Mouse (Mus musculus): ENCODE results near the gene Ifitm5. TPM values are rescaled to one million over a fixed set of nuclear protein-coding genes. Genes with fewer than 3 reads are reported as not detected.

Ifitm5 gene
- polyA plus RNA-seq (2021; fragmentation: Nextera tagmentation): not detected in 2 replicates
- long read RNA-seq, experiment 1: 0 reads
- long read RNA-seq, experiment 2: 0 reads

GRCm38 (mm10) chr7:140949824-140950530 lies at the start of gene Ifitm5:
Ifitm5 (minus strand) TSS chr7:140950291.

DNA sequence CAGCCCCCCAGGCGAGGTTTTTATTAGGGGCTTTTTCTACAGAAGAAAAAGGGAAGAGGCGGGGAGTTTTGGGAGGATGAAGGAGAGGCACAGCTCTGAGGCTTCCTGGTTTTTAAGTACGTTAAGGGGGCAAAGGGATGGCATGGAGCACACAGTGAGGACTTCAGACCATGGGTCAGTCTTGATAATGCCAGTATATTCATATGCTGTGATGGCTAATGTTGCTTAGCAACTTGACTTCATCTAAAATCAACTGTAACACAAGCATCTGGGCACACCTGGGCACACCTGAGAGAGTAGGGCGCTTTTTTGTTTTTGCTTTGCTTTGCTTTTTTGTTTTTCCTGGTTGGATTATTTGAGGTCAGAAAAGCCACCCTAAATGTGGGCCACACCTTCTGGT lies 16.8 kb upstream of the Ifitm5 start, which contains the start of gene Ifitm1:
Gene Ifitm1, plus strand, starts transcription at position 301 of the 400 bp plus-strand sequence.

GRCm38 (mm10) chr7:140955758-140956555 lies 5.9 kb upstream of the Ifitm5 start, which contains the start of the genes Gm45717 and Ifitm2:
Gm45717 (minus strand) TSS chr7:140955937.
Ifitm2 (minus strand) TSS chr7:140955987.

GRCm38 (mm10) chr7:140941222-140942051 lies 8.7 kb downstream of the Ifitm5 start, which contains the start of gene Pgghg:
Pgghg (plus strand) TSS chr7:140941391.

DNA sequence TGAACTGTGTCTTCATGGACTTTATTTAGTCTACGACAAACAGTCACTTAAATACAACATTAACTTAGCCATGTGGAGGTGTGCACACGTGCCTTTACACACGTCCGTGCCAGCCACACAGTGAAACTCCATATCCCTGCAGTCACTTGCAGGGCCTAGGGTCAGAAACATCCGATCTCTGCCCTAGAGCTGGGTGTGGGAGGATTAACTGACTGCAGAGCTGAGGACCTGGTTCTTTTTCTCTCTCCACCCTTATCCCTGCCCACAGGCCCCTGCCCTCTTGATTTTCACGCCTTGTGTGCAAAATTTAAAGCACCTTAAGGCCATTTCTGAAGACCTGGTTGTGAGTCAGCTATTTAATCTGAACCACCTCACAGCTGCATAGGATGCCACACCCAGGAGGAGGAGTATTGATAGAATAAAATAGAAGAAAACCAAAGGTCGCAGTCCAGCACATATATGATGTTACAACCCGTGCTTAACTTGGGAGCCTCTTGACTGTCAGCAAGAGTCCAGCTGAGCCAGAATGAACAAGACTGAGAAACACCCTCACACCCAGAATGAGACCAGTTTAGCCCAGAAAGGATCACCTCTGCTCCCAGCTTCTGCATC lies 29.6 kb downstream of the Ifitm5 start, which contains the start of gene Nlrp6:
Gene Nlrp6, plus strand, starts transcription at position 485 of the 612 bp plus-strand sequence.

DNA sequence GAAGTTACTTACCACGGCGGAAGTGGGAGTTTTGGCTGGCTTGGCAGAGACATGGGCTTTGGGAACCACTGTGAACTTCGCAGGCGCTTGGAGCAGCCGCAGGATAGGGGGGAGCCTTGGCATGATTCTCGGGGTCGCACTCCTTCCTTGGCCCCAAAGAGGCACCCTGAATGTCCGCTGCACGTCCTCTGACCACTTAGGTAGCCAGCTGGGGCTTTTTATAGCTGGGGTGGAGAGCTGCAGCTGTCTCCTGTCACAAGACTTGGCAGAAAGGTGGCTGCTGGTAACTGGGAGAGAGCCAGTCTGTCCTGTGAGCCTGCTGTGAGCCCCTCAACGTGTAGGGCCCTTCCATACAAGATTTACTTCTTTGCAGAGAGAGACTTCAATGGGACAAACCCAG lies 49.9 kb downstream of the Ifitm5 start, which contains the start of gene Cox8b:
Gene Cox8b, minus strand, starts transcription at position 227 of the 400 bp plus-strand sequence.

Other genes with a start within 250 kb of the Ifitm5 start
- 0.67 and 1.3 TPM in 2 replicates for gene Cyp2e1, start 186.6 kb downstream of the Ifitm5 start, polyA plus RNA-seq (2021; fragmentation: Nextera tagmentation)
- 0.13 TPM in 1 of 2 replicates, not detected in the other for gene Syce1, start 162.4 kb downstream of the Ifitm5 start, polyA plus RNA-seq (2021; fragmentation: Nextera tagmentation)
- gene Zfp941, start 128.1 kb downstream of the Ifitm5 start, polyA plus RNA-seq (2021; fragmentation: Nextera tagmentation): 12.4 and 16.1 TPM in 2 replicates
- gene Urah, start 115.3 kb downstream of the Ifitm5 start, polyA plus RNA-seq (2021; fragmentation: Nextera tagmentation): 5.4 and 7.9 TPM in 2 replicates
- not detected in 2 replicates for gene Scgb1c1, start 104.7 kb downstream of the Ifitm5 start, polyA plus RNA-seq (2021; fragmentation: Nextera tagmentation)
- 0.09 TPM in 1 of 2 replicates, not detected in the other for gene Odf3, start 102.5 kb downstream of the Ifitm5 start, polyA plus RNA-seq (2021; fragmentation: Nextera tagmentation)
- 0.92 TPM in 1 of 2 replicates, not detected in the other for gene Gm45785, start 94.0 kb downstream of the Ifitm5 start, polyA plus RNA-seq (2021; fragmentation: Nextera tagmentation)
- gene Ric8a, start 93.3 kb downstream of the Ifitm5 start, polyA plus RNA-seq (2021; fragmentation: Nextera tagmentation): 48.8 and 56.4 TPM in 2 replicates
- 76.3 and 90.2 TPM in 2 replicates for gene Bet1l, start 92.7 kb downstream of the Ifitm5 start, polyA plus RNA-seq (2021; fragmentation: Nextera tagmentation)
- 90.3 and 118 TPM in 2 replicates for gene Psmd13, start 68.3 kb downstream of the Ifitm5 start, polyA plus RNA-seq (2021; fragmentation: Nextera tagmentation)
- gene Sirt3, start 68.0 kb downstream of the Ifitm5 start, polyA plus RNA-seq (2021; fragmentation: Nextera tagmentation): 125 and 147 TPM in 2 replicates
- gene Cox8b, start 49.8 kb downstream of the Ifitm5 start, polyA plus RNA-seq (2021; fragmentation: Nextera tagmentation): 1.3 and 2.4 TPM in 2 replicates
- gene Nlrp6, start 29.4 kb downstream of the Ifitm5 start, polyA plus RNA-seq (2021; fragmentation: Nextera tagmentation): 0.38 and 0.43 TPM in 2 replicates
- 2.2 and 2.3 TPM in 2 replicates for gene Pgghg, start 8.9 kb downstream of the Ifitm5 start, polyA plus RNA-seq (2021; fragmentation: Nextera tagmentation)
- not detected in 2 replicates for gene Gm45717, start 5.6 kb upstream of the Ifitm5 start, polyA plus RNA-seq (2021; fragmentation: Nextera tagmentation)
- 41.1 and 49.4 TPM in 2 replicates for gene Ifitm2, start 5.7 kb upstream of the Ifitm5 start, polyA plus RNA-seq (2021; fragmentation: Nextera tagmentation)
- 6.8 and 8.0 TPM in 2 replicates for gene Ifitm1, start 16.9 kb upstream of the Ifitm5 start, polyA plus RNA-seq (2021; fragmentation: Nextera tagmentation)
- gene Ifitm3, start 60.5 kb upstream of the Ifitm5 start, polyA plus RNA-seq (2021; fragmentation: Nextera tagmentation): 54.3 and 69.5 TPM in 2 replicates
- 0.44 and 1.1 TPM in 2 replicates for gene Ifitm6, start 67.6 kb upstream of the Ifitm5 start, polyA plus RNA-seq (2021; fragmentation: Nextera tagmentation)
- not detected in 2 replicates for gene Gm17387, start 78.8 kb upstream of the Ifitm5 start, polyA plus RNA-seq (2021; fragmentation: Nextera tagmentation)
- gene B4galnt4, start 110.8 kb upstream of the Ifitm5 start, polyA plus RNA-seq (2021; fragmentation: Nextera tagmentation): 19.2 and 19.7 TPM in 2 replicates
- 0.23 TPM in 1 of 2 replicates, not detected in the other for gene Pkp3, start 127.9 kb upstream of the Ifitm5 start, polyA plus RNA-seq (2021; fragmentation: Nextera tagmentation)
- 2.1 TPM in 2 replicates for gene Sigirr, start 150.3 kb upstream of the Ifitm5 start, polyA plus RNA-seq (2021; fragmentation: Nextera tagmentation)
- gene Ano9, start 167.5 kb upstream of the Ifitm5 start, polyA plus RNA-seq (2021; fragmentation: Nextera tagmentation): not detected in 2 replicates
- gene Ptdss2, start 172.1 kb upstream of the Ifitm5 start, polyA plus RNA-seq (2021; fragmentation: Nextera tagmentation): 33.2 and 42.7 TPM in 2 replicates
- 51.2 and 65.7 TPM in 2 replicates for gene Rnh1, start 222.6 kb upstream of the Ifitm5 start, polyA plus RNA-seq (2021; fragmentation: Nextera tagmentation)
- 68.2 and 284 TPM in 2 replicates for gene Hras, start 243.7 kb upstream of the Ifitm5 start, polyA plus RNA-seq (2021; fragmentation: Nextera tagmentation)
- 3.4 and 3.9 TPM in 2 replicates for gene Lrrc56, start 243.9 kb upstream of the Ifitm5 start, polyA plus RNA-seq (2021; fragmentation: Nextera tagmentation)